Mouse (Mus musculus): ENCODE results near the gene Zfand5.
A peak's percentile ranks its signal among the peaks of the same experiment; 100 is the strongest.
"Not testable (repeated sequence)": the region's sequence is repeated elsewhere in the genome, so short reads cannot be mapped to it uniquely, and the experiment has no call there.

Zfand5 gene

GRCm38 (mm10) chr19:21271741-21272654 is at the start of gene Zfand5:
Gene Zfand5, plus strand, starts transcription at chr19:21272278.
- DNase-seq (ENCODE audit: low spot score): peak; percentile 98

GRCm38 (mm10) chr19:21227131-21227530 is 44.9 kb upstream of the Zfand5 start:
- DNase-seq (ENCODE audit: low spot score): peak; percentile 8

GRCm38 (mm10) chr19:21227754-21228153 is 44.3 kb upstream of the Zfand5 start:
- DNase-seq (ENCODE audit: low spot score): no peak

- not testable (repeated sequence) for DNase-seq (ENCODE audit: low spot score)
Measured at GRCm38 (mm10) chr19:21248730-21249129, 23.3 kb upstream of the Zfand5 start.

GRCm38 (mm10) chr19:21253846-21254245 is 18.2 kb upstream of the Zfand5 start:
- peak; percentile 57 for DNase-seq (ENCODE audit: low spot score)

- no peak for DNase-seq (ENCODE audit: low spot score)
Measured at GRCm38 (mm10) chr19:21255920-21256319, 16.2 kb upstream of the Zfand5 start.

- DNase-seq (ENCODE audit: low spot score): no peak
Measured at GRCm38 (mm10) chr19:21259453-21259852, 12.6 kb upstream of the Zfand5 start.

- no peak for DNase-seq (ENCODE audit: low spot score)
Measured at GRCm38 (mm10) chr19:21260280-21260679, 11.8 kb upstream of the Zfand5 start.

GRCm38 (mm10) chr19:21271186-21271585 is 892 bp upstream of the Zfand5 start:
- peak; percentile 21 for DNase-seq (ENCODE audit: low spot score)

- peak; percentile 81 for DNase-seq (ENCODE audit: low spot score)
Measured at GRCm38 (mm10) chr19:21272655-21273284, 692 bp downstream of the Zfand5 start.

GRCm38 (mm10) chr19:21273440-21273839 is 1.4 kb downstream of the Zfand5 start:
- no peak for DNase-seq (ENCODE audit: low spot score)

GRCm38 (mm10) chr19:21274181-21274591 is 2.1 kb downstream of the Zfand5 start:
- DNase-seq (ENCODE audit: low spot score): peak; percentile 25

- no peak for DNase-seq (ENCODE audit: low spot score)
Measured at GRCm38 (mm10) chr19:21274714-21275113, 2.6 kb downstream of the Zfand5 start.

- DNase-seq (ENCODE audit: low spot score): no peak
Measured at GRCm38 (mm10) chr19:21276317-21276716, 4.2 kb downstream of the Zfand5 start.

- no peak for DNase-seq (ENCODE audit: low spot score)
Measured at GRCm38 (mm10) chr19:21286421-21287097, 14.5 kb downstream of the Zfand5 start.

GRCm38 (mm10) chr19:21297411-21297810 is 25.3 kb downstream of the Zfand5 start:
- no peak for DNase-seq (ENCODE audit: low spot score)

GRCm38 (mm10) chr19:21301787-21302186 is 29.7 kb downstream of the Zfand5 start:
- no peak for DNase-seq (ENCODE audit: low spot score)

- no peak for DNase-seq (ENCODE audit: low spot score)
Measured at GRCm38 (mm10) chr19:21307755-21308154, 35.7 kb downstream of the Zfand5 start.

- DNase-seq (ENCODE audit: low spot score): not testable (repeated sequence)
Measured at GRCm38 (mm10) chr19:21310364-21310763, 38.3 kb downstream of the Zfand5 start.

- no peak for DNase-seq (ENCODE audit: low spot score)
Measured at GRCm38 (mm10) chr19:21315701-21316100, 43.6 kb downstream of the Zfand5 start.

GRCm38 (mm10) chr19:21319618-21320017 is 47.5 kb downstream of the Zfand5 start:
- no peak for DNase-seq (ENCODE audit: low spot score)

- no peak for DNase-seq (ENCODE audit: low spot score)
Measured at GRCm38 (mm10) chr19:21325333-21325732, 53.3 kb downstream of the Zfand5 start.

- DNase-seq (ENCODE audit: low spot score): no peak
Measured at GRCm38 (mm10) chr19:21328951-21329350, 56.9 kb downstream of the Zfand5 start.
